Mouse (Mus musculus) cerebellum, adult 9-10 months (tissue): ENCODE measurements around the gene Upk3bl.
A peak's percentile ranks its signal among the peaks of the same experiment; 100 is the strongest.
"Not testable (repeated sequence)": the region's sequence is repeated elsewhere in the genome, so short reads cannot be mapped to it uniquely, and the experiment has no call there.

Experiments used
- DNase-seq: peaks from one replicate; pipeline ENCODE4 v3.0.0; 2022

The Upk3bl gene

GRCm38 (mm10) chr5:136088821-136089575, 34.7 kb downstream of the Upk3bl start:
- DNase-seq = no peak

GRCm38 (mm10) chr5:136091927-136092326, 37.6 kb downstream of the Upk3bl start:
- no peak for DNase-seq

GRCm38 (mm10) chr5:136094249-136095010, 40.1 kb downstream of the Upk3bl start:
- no peak for DNase-seq

- no peak for DNase-seq
Measured at GRCm38 (mm10) chr5:136095089-136095488, 40.8 kb downstream of the Upk3bl start.

- DNase-seq = no peak
Measured at GRCm38 (mm10) chr5:136098536-136098935, 44.2 kb downstream of the Upk3bl start.

GRCm38 (mm10) chr5:136102099-136102820, 48.0 kb downstream of the Upk3bl start:
- DNase-seq = peak; percentile 78

- DNase-seq = no peak
Measured at GRCm38 (mm10) chr5:136104511-136104910, 50.2 kb downstream of the Upk3bl start.

GRCm38 (mm10) chr5:136108486-136108885, 54.2 kb downstream of the Upk3bl start:
- no peak for DNase-seq

GRCm38 (mm10) chr5:136109042-136109441, 54.8 kb downstream of the Upk3bl start:
- DNase-seq = no peak

- DNase-seq = not testable (repeated sequence)
Measured at GRCm38 (mm10) chr5:136113546-136113945, 59.3 kb downstream of the Upk3bl start.
